In the genomic region with DNA sequence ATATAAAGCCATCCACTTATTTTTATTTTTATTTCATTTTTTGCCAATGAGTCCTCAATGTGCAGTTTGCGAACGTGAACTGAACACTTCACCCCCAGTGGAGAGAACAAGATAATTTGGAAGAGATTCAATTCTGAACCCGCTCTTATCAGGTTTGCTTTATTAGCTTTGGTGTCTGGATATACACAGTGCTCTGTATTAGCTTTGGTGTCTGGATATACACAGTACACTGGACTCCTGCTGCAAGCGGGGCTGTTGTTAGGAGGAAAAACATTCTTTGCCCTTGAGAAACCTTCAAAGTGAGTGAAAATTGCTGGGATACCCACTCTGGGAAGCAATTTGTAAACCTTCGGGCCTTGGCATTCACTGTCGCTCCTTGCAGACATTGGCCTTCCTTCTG, we compare ENCODE assay signal across 16 mouse cellular contexts.
"Had no signal": no experiment of that assay in that cellular context is flagged by ENCODE, and none has a peak within 500 bp of the region (broad histone marks: within the 10 kb centered on the region; RNA-seq: fewer than 3 reads in every experiment).

No protein-coding gene starts in this region.

- H3K36me3 ChIP-seq: neural tube, embryonic 12.5 days; neural tube, embryonic 13.5 days; stomach, embryonic 15.5 days had no signal

- H3K4me2 ChIP-seq: neural tube, embryonic 12.5 days; neural tube, embryonic 13.5 days; stomach, embryonic 15.5 days had no signal

- H3K9me3 ChIP-seq: neural tube, embryonic 12.5 days; neural tube, embryonic 13.5 days; stomach, embryonic 15.5 days had no signal

- H3K4me3 ChIP-seq: neural tube, embryonic 12.5 days; neural tube, embryonic 13.5 days; stomach, embryonic 15.5 days had no signal

- H3K27ac ChIP-seq: neural tube, embryonic 12.5 days; neural tube, embryonic 13.5 days; stomach, embryonic 15.5 days; stomach, postnatal 0 days had no signal

- H3K27me3 ChIP-seq: neural tube, embryonic 12.5 days; neural tube, embryonic 13.5 days; stomach, embryonic 15.5 days had no signal

- H3K9ac ChIP-seq: neural tube, embryonic 12.5 days; neural tube, embryonic 13.5 days; stomach, embryonic 15.5 days had no signal

- H3K4me1 ChIP-seq: neural tube, embryonic 12.5 days; neural tube, embryonic 13.5 days; stomach, embryonic 15.5 days had no signal

- DNase-seq: retina, postnatal 1 day; right cerebral cortex, adult 18-20 months; right cerebral cortex, postnatal 14 days; right cerebral cortex, postnatal 25 days; right cerebral cortex, postnatal 4 days; spleen, adult 18-20 months; thymus, adult 18-20 months; thymus, adult 2 months; thymus, postnatal 14 days; thymus, postnatal 25 days; thymus, postnatal 36 days; thymus, postnatal 4 days had no signal
